Mouse (Mus musculus): ENCODE measurements around the gene Rbfox1. TPM values are rescaled to one million over a fixed set of nuclear protein-coding genes. Genes with fewer than 3 reads are reported as not detected.

Gene Rbfox1
- total RNA-seq, 2 experiments from 2014 or later: not detected

DNA sequence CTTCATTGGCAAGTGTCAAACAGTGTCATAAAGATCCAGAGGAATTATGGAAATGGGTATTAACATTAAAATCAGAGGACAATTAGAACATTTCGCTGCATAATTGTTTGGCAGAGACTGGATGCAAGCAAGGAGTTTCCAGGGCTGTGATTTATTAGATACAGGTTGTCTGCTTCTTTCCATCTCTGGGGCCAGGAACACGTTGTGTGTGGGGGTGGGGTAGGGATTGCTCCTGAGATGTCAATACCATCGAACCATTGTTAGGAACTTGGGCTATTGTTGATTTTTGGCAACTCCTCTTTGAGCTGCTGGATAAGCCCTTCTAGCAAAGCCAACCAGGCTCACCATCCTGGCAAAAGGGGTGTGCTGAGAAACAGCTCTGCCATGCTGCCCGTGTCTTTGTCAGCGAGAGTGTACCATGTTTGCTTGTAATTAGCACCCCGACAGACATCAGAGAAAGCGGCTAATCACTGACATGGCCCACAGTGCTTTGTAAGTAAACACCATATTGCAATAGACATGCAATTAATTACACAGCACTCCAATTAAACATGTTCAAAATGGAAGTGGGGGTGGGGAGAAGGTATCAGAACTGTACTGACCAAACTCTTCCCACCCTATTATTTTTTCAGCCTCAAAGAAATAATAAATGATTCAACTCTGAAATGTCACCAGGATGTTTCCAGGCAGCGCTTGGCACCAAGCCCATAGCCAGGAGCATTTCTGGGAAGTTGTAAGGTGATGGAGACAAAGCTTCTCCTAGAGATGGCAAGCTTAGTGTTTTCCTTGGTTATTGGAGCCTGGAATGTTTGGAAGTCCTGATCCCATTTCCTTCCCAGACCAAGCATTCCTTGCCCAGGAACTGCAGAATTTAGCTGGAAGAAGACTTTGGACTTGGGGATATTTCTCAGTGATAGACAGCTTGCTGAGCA is 1562.8 kb downstream of the Rbfox1 start:
- no peak for ATAC-seq (replicated peaks; ENCODE audit: low FRiP score, low TSS enrichment, poor library complexity, severe bottlenecking)

DNA sequence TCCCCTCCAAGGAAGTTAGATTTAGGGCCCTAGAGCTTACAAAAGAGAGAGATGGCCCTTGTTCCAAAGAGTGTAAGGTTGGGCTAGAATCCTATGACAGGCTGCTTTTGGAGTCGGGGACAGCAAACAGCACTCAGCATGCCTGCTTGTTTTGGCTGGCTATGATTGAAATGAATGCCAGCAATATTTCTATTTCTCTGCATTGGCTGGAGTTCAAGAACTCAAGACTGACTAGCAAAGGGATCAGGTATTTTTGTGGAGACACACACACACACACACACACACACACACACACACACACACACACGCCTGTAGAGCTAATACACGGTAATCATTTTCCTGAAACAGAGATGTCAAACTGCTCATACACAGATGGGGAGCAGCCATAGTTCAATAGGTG is 1566.0 kb downstream of the Rbfox1 start:
- ATAC-seq (replicated peaks; ENCODE audit: low FRiP score, low TSS enrichment, poor library complexity, severe bottlenecking): no peak

DNA sequence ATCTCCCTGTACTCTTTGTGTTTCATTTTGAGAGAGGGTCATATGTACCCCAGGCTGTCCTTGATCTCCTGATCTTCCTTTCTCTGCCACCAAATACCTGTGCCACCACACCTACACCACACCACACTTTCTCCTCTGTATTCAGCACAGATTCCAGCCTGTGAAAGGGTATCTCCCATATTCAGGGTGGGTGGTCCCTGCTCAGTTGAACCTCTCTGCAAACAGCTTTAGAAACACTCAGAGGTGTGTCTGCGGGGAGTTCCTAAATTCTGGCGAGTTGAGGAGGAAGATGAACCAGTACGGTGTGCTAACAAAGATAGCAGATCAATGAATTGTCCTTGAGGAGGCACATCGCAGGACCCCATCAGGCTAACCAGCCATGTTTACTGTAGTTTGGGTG is 1572.4 kb downstream of the Rbfox1 start:
- no peak for ATAC-seq (replicated peaks; ENCODE audit: low FRiP score, low TSS enrichment, poor library complexity, severe bottlenecking)
